Mouse (Mus musculus) intestine, embryonic 15.5 days (tissue): Measurements from ENCODE around the gene Rnf17. TPM values are rescaled to one million over a fixed set of nuclear protein-coding genes. Genes with fewer than 3 reads are reported as not detected.

ENCODE experiments used
- ATAC-seq: fragments of 200-750 bp; cut with Nextera tagmentation; 2 replicates; pipeline ENCODE4 v1.8.0; 2017; ENCODE audit warnings: moderate TSS enrichment, moderate library complexity
- H3K27ac ChIP-seq: fragments of 300-500 bp; sonication (generic); 2 replicates; pipeline ENCODE4 v1.5.1; 2015; ENCODE audit warnings: mild to moderate bottlenecking, inconsistent platforms
- H3K27me3 ChIP-seq: fragments of 300-500 bp; sonication (generic); replicated peaks from 2 replicates; pipeline ENCODE4 v1.6.1; 2015; ENCODE audit warnings: inconsistent platforms
- H3K36me3 ChIP-seq: fragments of 300-500 bp; sonication (generic); 2 replicates; pipeline ENCODE4 v1.6.1; 2015; ENCODE audit warnings: inconsistent platforms
- H3K4me1 ChIP-seq: fragments of 300-500 bp; sonication (generic); replicated peaks from 2 replicates; pipeline ENCODE4 v1.6.1; 2015; ENCODE audit warnings: inconsistent platforms
- H3K4me2 ChIP-seq: fragments of 300-500 bp; sonication (generic); replicated peaks from 2 replicates; pipeline ENCODE4 v1.6.1; 2015; ENCODE audit warnings: mild to moderate bottlenecking, inconsistent platforms
- H3K4me3 ChIP-seq: fragments of 300-500 bp; sonication (generic); replicated peaks from 2 replicates; pipeline ENCODE4 v1.5.1; 2015; ENCODE audit warnings: inconsistent platforms
- H3K9ac ChIP-seq: fragments of 300-500 bp; sonication (generic); 2 replicates; pipeline ENCODE4 v1.6.1; 2015; ENCODE audit warnings: inconsistent platforms
- H3K9me3 ChIP-seq: fragments of 300-500 bp; sonication (generic); 2 replicates; pipeline ENCODE4 v1.6.1; 2016; ENCODE audit warnings: inconsistent platforms
- WGBS: fragments of 180-500 bp; shearing (Covaris S2); methylation state at CpG from one replicate; pipeline ENCODE4 v1.1.7; 2015; 5-methylcytosine and 5-hydroxymethylcytosine counted together
- polyA plus RNA-seq: library from polyadenylated mRNA; unstranded; fragments of >200 nt; fragmentation: Nextera tagmentation; extraction: Ambion mirVana; gene quantifications from 2 replicates; pipeline ENCODE4 v1.2.1, GENCODE M21; 2015

The Rnf17 gene
- 1.7 and 1.9 TPM in 2 replicates for polyA plus RNA-seq

- H3K4me1 ChIP-seq: no peaks in the 10 kb centered on the region
- ATAC-seq: no peak
- no peak within 1 kb of the TSS for H3K4me3 ChIP-seq
- no peak within 1 kb of the TSS for H3K9ac ChIP-seq
- no peaks in the 10 kb centered on the region for H3K27me3 ChIP-seq
- no peaks in the 10 kb centered on the region for H3K9me3 ChIP-seq
- H3K27ac ChIP-seq: no peak within 1 kb of the TSS
- H3K4me2 ChIP-seq: peak within 1 kb of the TSS; percentile 35
- WGBS: 69% methylated on average over 34 of the region's 34 CpGs
- no peaks in the 10 kb centered on the region for H3K36me3 ChIP-seq
Observed at GRCm38 (mm10) chr14:56402311-56403071, at the start of gene Rnf17. Gene Rnf17, plus strand, starts transcription at chr14:56402581.

GRCm38 (mm10) chr14:56354803-56355202 is 47.6 kb upstream of the Rnf17 start:
- H3K36me3 ChIP-seq: no peaks in the 10 kb centered on the region
- H3K4me1 ChIP-seq: no peaks in the 10 kb centered on the region
- no peak for ATAC-seq
- H3K4me3 ChIP-seq: no peak overlapping the region
- WGBS: 55% methylated on average over 3 of the region's 3 CpGs
- no peak overlapping the region for H3K9ac ChIP-seq
- H3K27ac ChIP-seq: no peak overlapping the region
- H3K27me3 ChIP-seq: no peaks in the 10 kb centered on the region
- no peaks in the 10 kb centered on the region for H3K9me3 ChIP-seq
- H3K4me2 ChIP-seq: no peak overlapping the region

GRCm38 (mm10) chr14:56355396-56355795 is 47.0 kb upstream of the Rnf17 start:
- Histone ChIP-seq H3K9me3 (no peaks in the 10 kb centered on the region), H3K27me3 (no peaks in the 10 kb centered on the region), H3K4me2 (no peak overlapping the region), H3K4me3 (no peak overlapping the region), H3K27ac (no peak overlapping the region), H3K9ac (no peak overlapping the region), H3K4me1 (no peaks in the 10 kb centered on the region), H3K36me3 (no peaks in the 10 kb centered on the region)
- 51% methylated on average over 8 of the region's 8 CpGs for WGBS
- no peak for ATAC-seq

- no peaks in the 10 kb centered on the region for H3K27me3 ChIP-seq
- no peaks in the 10 kb centered on the region for H3K36me3 ChIP-seq
- ATAC-seq: no peak
- H3K4me2 ChIP-seq: no peak overlapping the region
- WGBS: 84% methylated on average over 6 of the region's 6 CpGs
- no peak overlapping the region for H3K27ac ChIP-seq
- H3K4me3 ChIP-seq: no peak overlapping the region
- H3K9ac ChIP-seq: no peak overlapping the region
- H3K4me1 ChIP-seq: no peaks in the 10 kb centered on the region
- no peaks in the 10 kb centered on the region for H3K9me3 ChIP-seq
Observed at GRCm38 (mm10) chr14:56356196-56356595, 46.2 kb upstream of the Rnf17 start.

GRCm38 (mm10) chr14:56358422-56358821 is 44.0 kb upstream of the Rnf17 start:
- Histone ChIP-seq H3K9me3 (no peaks in the 10 kb centered on the region), H3K4me2 (no peak overlapping the region), H3K4me3 (no peak overlapping the region), H3K4me1 (no peaks in the 10 kb centered on the region), H3K9ac (no peak overlapping the region), H3K36me3 (no peaks in the 10 kb centered on the region), H3K27ac (no peak overlapping the region), H3K27me3 (no peaks in the 10 kb centered on the region)
- ATAC-seq: no peak
- 72% methylated on average over 7 of the region's 7 CpGs for WGBS

- H3K9me3 ChIP-seq: no peaks in the 10 kb centered on the region
- H3K4me3 ChIP-seq: no peak overlapping the region
- 70% methylated on average over 6 of the region's 6 CpGs for WGBS
- H3K9ac ChIP-seq: no peak overlapping the region
- no peak overlapping the region for H3K27ac ChIP-seq
- no peaks in the 10 kb centered on the region for H3K36me3 ChIP-seq
- 0 out of 2 replicates have a peak, but pooled peaks cover 4% of the 10 kb centered on the region for H3K27me3 ChIP-seq
- H3K4me1 ChIP-seq: no peaks in the 10 kb centered on the region
- no peak for ATAC-seq
- no peak overlapping the region for H3K4me2 ChIP-seq
Observed at GRCm38 (mm10) chr14:56359131-56359530, 43.2 kb upstream of the Rnf17 start.

- H3K4me2 ChIP-seq: peak within 1 kb of the TSS; percentile 91
- H3K4me3 ChIP-seq: peak within 1 kb of the TSS; percentile 42
- H3K4me1 ChIP-seq: peaks cover 16% of the 10 kb centered on the region
- peaks cover 25% of the 10 kb centered on the region for H3K27me3 ChIP-seq
- H3K36me3 ChIP-seq: no peaks in the 10 kb centered on the region
- WGBS: under 1% methylated on average over 48 of the region's 48 CpGs
- H3K9ac ChIP-seq: no peak within 1 kb of the TSS
- peak; percentile 71 for ATAC-seq
- no peaks in the 10 kb centered on the region for H3K9me3 ChIP-seq
- no peak within 1 kb of the TSS for H3K27ac ChIP-seq
Observed at GRCm38 (mm10) chr14:56364711-56365237, 37.6 kb upstream of the Rnf17 start, which contains the start of gene Atp12a. Gene Atp12a, plus strand, starts transcription at chr14:56365068.

- peaks cover 25% of the 10 kb centered on the region for H3K27me3 ChIP-seq
- H3K36me3 ChIP-seq: no peaks in the 10 kb centered on the region
- peaks cover 16% of the 10 kb centered on the region for H3K4me1 ChIP-seq
- H3K9me3 ChIP-seq: no peaks in the 10 kb centered on the region
- H3K4me3 ChIP-seq: peak overlapping the region; percentile 42
- no peak overlapping the region for H3K27ac ChIP-seq
- WGBS: 27% methylated on average over 8 of the region's 8 CpGs
- H3K4me2 ChIP-seq: peak overlapping the region; percentile 91
- no peak overlapping the region for H3K9ac ChIP-seq
- no peak for ATAC-seq
Observed at GRCm38 (mm10) chr14:56365292-56365691, 37.1 kb upstream of the Rnf17 start.

- no peak for ATAC-seq
- no peaks in the 10 kb centered on the region for H3K36me3 ChIP-seq
- peaks cover 25% of the 10 kb centered on the region for H3K27me3 ChIP-seq
- no peak overlapping the region for H3K4me3 ChIP-seq
- H3K4me1 ChIP-seq: peaks cover 16% of the 10 kb centered on the region
- no peaks in the 10 kb centered on the region for H3K9me3 ChIP-seq
- WGBS: 23% methylated on average over 15 of the region's 15 CpGs
- no peak overlapping the region for H3K4me2 ChIP-seq
- no peak overlapping the region for H3K9ac ChIP-seq
- no peak overlapping the region for H3K27ac ChIP-seq
Observed at GRCm38 (mm10) chr14:56366712-56367111, 35.7 kb upstream of the Rnf17 start.

- Histone ChIP-seq H3K27ac (no peak overlapping the region), H3K4me1 (peaks cover 16% of the 10 kb centered on the region), H3K9me3 (no peaks in the 10 kb centered on the region), H3K9ac (no peak overlapping the region), H3K4me3 (no peak overlapping the region), H3K4me2 (no peak overlapping the region), H3K36me3 (no peaks in the 10 kb centered on the region), H3K27me3 (peaks cover 23% of the 10 kb centered on the region)
- 50% methylated on average over 3 of the region's 3 CpGs for WGBS
- no peak for ATAC-seq
Observed at GRCm38 (mm10) chr14:56368834-56369233, 33.5 kb upstream of the Rnf17 start.

GRCm38 (mm10) chr14:56375731-56376130 is 26.6 kb upstream of the Rnf17 start:
- peak; percentile 62; the same call in 1 of the 2 replicates for ATAC-seq
- no peaks in the 10 kb centered on the region for H3K36me3 ChIP-seq
- no peak overlapping the region for H3K27ac ChIP-seq
- no peaks in the 10 kb centered on the region for H3K9me3 ChIP-seq
- no peaks in the 10 kb centered on the region for H3K4me1 ChIP-seq
- H3K4me3 ChIP-seq: no peak overlapping the region
- WGBS: under 1% methylated on average over 6 of the region's 6 CpGs
- no peaks in the 10 kb centered on the region for H3K27me3 ChIP-seq
- no peak overlapping the region for H3K4me2 ChIP-seq
- H3K9ac ChIP-seq: no peak overlapping the region

GRCm38 (mm10) chr14:56377745-56378144 is 24.6 kb upstream of the Rnf17 start:
- no peaks in the 10 kb centered on the region for H3K9me3 ChIP-seq

GRCm38 (mm10) chr14:56379336-56379735 is 23.0 kb upstream of the Rnf17 start:
- Histone ChIP-seq H3K4me3 (no peak overlapping the region), H3K27ac (no peak overlapping the region), H3K9ac (no peak overlapping the region), H3K9me3 (no peaks in the 10 kb centered on the region), H3K4me2 (no peak overlapping the region), H3K27me3 (no peaks in the 10 kb centered on the region), H3K4me1 (no peaks in the 10 kb centered on the region), H3K36me3 (no peaks in the 10 kb centered on the region)
- no peak for ATAC-seq
- WGBS: 59% methylated on average over 9 of the region's 9 CpGs

More at GRCm38 (mm10) chr14:56377745-56378144, 24.6 kb upstream of the Rnf17 start:
- Histone ChIP-seq H3K4me2 (no peak overlapping the region), H3K36me3 (no peaks in the 10 kb centered on the region), H3K4me3 (no peak overlapping the region), H3K27me3 (no peaks in the 10 kb centered on the region), H3K27ac (no peak overlapping the region), H3K9ac (no peak overlapping the region), H3K4me1 (no peaks in the 10 kb centered on the region)
- no peak for ATAC-seq
